Mouse (Mus musculus): ENCODE measurements around the gene Tnfsf13. TPM values are rescaled to one million over a fixed set of nuclear protein-coding genes. Genes with fewer than 3 reads are reported as not detected.

The Tnfsf13 gene
- total and polyA plus RNA-seq, 3 experiments, result 0.13 to 0.19 TPM; not detected in 1

- Histone ChIP-seq H3K9ac (ENCODE audit: control insufficient read depth, low read depth, low read length, poor library complexity, severe bottlenecking) (no peak overlapping the region), H3K27me3 (ENCODE audit: control insufficient read depth in 1 of 2, insufficient read depth in 2 of 2, low read length in 2 of 2) (no peaks in the 10 kb centered on the region), H3K36me3 (ENCODE audit: control insufficient read depth in 1 of 2, insufficient read depth in 2 of 2, low read length in 2 of 2) (peaks cover 0 to 2% of the 10 kb centered on the region in 2 experiments; a peak in 1 of 4 replicates), H3K79me2 (ENCODE audit: control insufficient read depth, insufficient read depth, low read length, poor library complexity) (no peaks in the 10 kb centered on the region), H3K27ac (ENCODE audit: control insufficient read depth, low read depth, low read length) (no peak overlapping the region), H3K4me1 (ENCODE audit: control insufficient read depth in 1 of 2, insufficient read depth in 2 of 2, low read length in 2 of 2) (0 out of 4 replicates have a peak, but pooled peaks cover 2% of the 10 kb centered on the region in 2 experiments), H3K9me3 (replicated peaks; ENCODE audit: insufficient read depth, low read length) (no peaks in the 10 kb centered on the region), H3K4me3 (ENCODE audit: control insufficient read depth in 1 of 2, insufficient read depth in 1 of 2, low read depth in 2 of 2, low read length in 2 of 2) (no peak overlapping the region)
- no peak for DNase-seq (ENCODE audit: low read depth, low spot score)
- no peak for TF ChIP-seq NELFE (IDR thresholded peaks at IDR 0.05; ENCODE audit: low read depth, low read length)
- TF ChIP-seq SIN3A (IDR thresholded peaks at IDR 0.05; ENCODE audit: low read length), result no peak
- TF ChIP-seq NRF1 (IDR thresholded peaks at IDR 0.05; ENCODE audit: insufficient read depth, low read depth, low read length, poor library complexity, severe bottlenecking), result no peak
- no peak for TF ChIP-seq TCF12 (IDR thresholded peaks at IDR 0.05; ENCODE audit: low read depth, low read length)
- no peak for TF ChIP-seq TBP (IDR thresholded peaks at IDR 0.05; ENCODE audit: low read depth, low read length)
- TF ChIP-seq POLR2A (IDR thresholded peaks at IDR 0.05; ENCODE audit: control insufficient read depth in 1 of 2, insufficient read depth in 1 of 2, low read depth in 1 of 2, low read length in 2 of 2, poor library complexity in 1 of 2), result no peak
- no peak for TF ChIP-seq GABPA (IDR thresholded peaks at IDR 0.05; ENCODE audit: low read depth, low read length)
- no peak for TF ChIP-seq MAZ (IDR thresholded peaks at IDR 0.05; ENCODE audit: low read depth, low read length)
- no peak for TF ChIP-seq HCFC1 (IDR thresholded peaks at IDR 0.05; ENCODE audit: low read depth, low read length)
- no peak for TF ChIP-seq MEF2A (IDR thresholded peaks at IDR 0.05; ENCODE audit: extremely low read depth, insufficient replicate concordance, low read depth, low read length, poor library complexity, severe bottlenecking)
- no peak for TF ChIP-seq GATA1 (IDR thresholded peaks at IDR 0.05; ENCODE audit: low read depth, low read length)
- no peak for TF ChIP-seq POLR2AphosphoS5 (IDR thresholded peaks at IDR 0.05; ENCODE audit: borderline replicate concordance, low read depth, low read length)
- TF ChIP-seq BHLHE40 (IDR thresholded peaks at IDR 0.05; ENCODE audit: borderline replicate concordance, low read depth, low read length), result no peak
- TF ChIP-seq USF1 (IDR thresholded peaks at IDR 0.05; ENCODE audit: low read depth, low read length), result no peak
- no peak for TF ChIP-seq RAD21 (IDR thresholded peaks at IDR 0.05; ENCODE audit: low read depth, low read length)
- no peak for TF ChIP-seq CHD1 (IDR thresholded peaks at IDR 0.05; ENCODE audit: low read depth, low read length)
- no peak for TF ChIP-seq CHD2 (IDR thresholded peaks at IDR 0.05; ENCODE audit: low read length)
- no peak for TF ChIP-seq ZC3H11A (IDR thresholded peaks at IDR 0.05; ENCODE audit: low read depth, low read length)
- TF ChIP-seq POLR2AphosphoS2 (IDR thresholded peaks at IDR 0.05; ENCODE audit: low read length), result no peak
These were observed 37.5 kb upstream of the Tnfsf13 start for GRCm38 (mm10) chr11:69723074-69723473.

DNA sequence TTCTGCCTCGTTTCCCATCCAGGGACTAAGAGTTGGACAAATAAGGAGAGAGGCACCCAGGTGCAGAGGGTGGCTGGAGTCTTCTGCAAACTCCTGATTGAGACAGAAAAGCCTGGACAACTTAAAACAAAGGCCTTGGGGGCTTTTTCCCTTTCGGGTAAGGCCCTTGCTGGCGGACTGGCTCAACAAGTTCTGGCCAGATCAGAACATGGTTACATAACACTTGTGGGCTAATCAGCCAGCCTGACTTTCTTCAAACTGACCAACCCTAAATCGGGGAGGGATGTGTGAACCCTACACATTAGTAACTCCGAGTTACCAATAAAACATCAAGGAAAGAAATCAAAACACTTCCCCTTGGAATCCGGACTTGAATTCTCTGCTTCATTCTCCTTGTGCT is 35.3 kb upstream of the Tnfsf13 start:
- no peak overlapping the region for H3K27ac ChIP-seq (ENCODE audit: control insufficient read depth, low read depth, low read length)
- H3K4me3 ChIP-seq (ENCODE audit: control insufficient read depth in 1 of 2, insufficient read depth in 1 of 2, low read depth in 2 of 2, low read length in 2 of 2), result no peak overlapping the region
- no peak overlapping the region for H3K9ac ChIP-seq (ENCODE audit: control insufficient read depth, low read depth, low read length, poor library complexity, severe bottlenecking)
- H3K79me2 ChIP-seq (ENCODE audit: control insufficient read depth, insufficient read depth, low read length, poor library complexity), result no peaks in the 10 kb centered on the region
- no peaks in the 10 kb centered on the region for H3K27me3 ChIP-seq (ENCODE audit: control insufficient read depth in 1 of 2, insufficient read depth in 2 of 2, low read length in 2 of 2)
- peaks cover 0 to 4% of the 10 kb centered on the region in 2 experiments; a peak in 2 of 4 replicates for H3K36me3 ChIP-seq (ENCODE audit: control insufficient read depth in 1 of 2, insufficient read depth in 2 of 2, low read length in 2 of 2)
- no peak for TF ChIP-seq TCF12 (IDR thresholded peaks at IDR 0.05; ENCODE audit: low read depth, low read length)
- no peak for TF ChIP-seq BHLHE40 (IDR thresholded peaks at IDR 0.05; ENCODE audit: borderline replicate concordance, low read depth, low read length)
- no peak for TF ChIP-seq ELF1 (IDR thresholded peaks at IDR 0.05; ENCODE audit: low read depth, low read length)
- no peak for TF ChIP-seq RCOR1 (IDR thresholded peaks at IDR 0.05; ENCODE audit: low read depth, low read length)
- TF ChIP-seq MYB (IDR thresholded peaks at IDR 0.05; ENCODE audit: low read depth, low read length), result no peak
- no peak for DNase-seq (ENCODE audit: low read depth, low spot score)
- H3K9me3 ChIP-seq (replicated peaks; ENCODE audit: insufficient read depth, low read length), result no peaks in the 10 kb centered on the region
- peaks cover 2 to 3% of the 10 kb centered on the region in 2 experiments; a peak in 1 of 4 replicates for H3K4me1 ChIP-seq (ENCODE audit: control insufficient read depth in 1 of 2, insufficient read depth in 2 of 2, low read length in 2 of 2)

All from MEL (cell line).